Mouse (Mus musculus): Measurements from ENCODE around the gene Mdm2. TPM values are rescaled to one million over a fixed set of nuclear protein-coding genes. Genes with fewer than 3 reads are reported as not detected.
A peak's percentile ranks its signal among the peaks of the same experiment; 100 is the strongest.

Mdm2 gene
- total and polyA plus RNA-seq, 3 experiments = 79.8 to 136 (median 112) TPM

GRCm38 (mm10) chr10:117695027-117695426 lies 15.5 kb downstream of the Mdm2 start:
- H3K9me3 ChIP-seq (replicated peaks; ENCODE audit: low read length) = no peaks in the 10 kb centered on the region
- H3K79me2 ChIP-seq (replicated peaks; ENCODE audit: control insufficient read depth, extremely low read depth, insufficient read depth, poor library complexity, severe bottlenecking) = peaks cover 37% of the 10 kb centered on the region
- peaks cover 80 to 89% of the 10 kb centered on the region in 2 experiments for H3K36me3 ChIP-seq (replicated peaks in 1 of 2; ENCODE audit: control insufficient read depth in 1 of 2, insufficient read depth in 1 of 2, low read length in 1 of 2)
- H3K9ac ChIP-seq (ENCODE audit: insufficient read depth, low read depth) = no peak overlapping the region
- H3K4me1 ChIP-seq (ENCODE audit: control insufficient read depth in 1 of 2, insufficient read depth in 2 of 2) = no peaks in the 10 kb centered on the region
- no peaks in the 10 kb centered on the region for H3K27me3 ChIP-seq (replicated peaks)
- in situ Hi-C loops (cut with MboI; ENCODE audit: low pct_ligation_motif_present, low pct_unique_long_range_greater_than_20kb, low sequenced_read_pairs) (no loop called here), dilution Hi-C loops (cut with MboI; ENCODE audit: extremely low pct_ligation_motif_present, extremely low pct_unique_long_range_greater_than_20kb, low sequenced_read_pairs) (no loop called here)
- H3K4me2 ChIP-seq (ENCODE audit: insufficient read depth, low read depth, poor library complexity, severe bottlenecking) = no peak overlapping the region
- DNase-seq (ENCODE audit: extremely low read depth) = no peak
- TF ChIP-seq POLR2A (IDR thresholded peaks at IDR 0.05; ENCODE audit: low read depth, low read length) (no peak), PAX5 (IDR thresholded peaks at IDR 0.05; ENCODE audit: low read length) (no peak), BHLHE40 (IDR thresholded peaks at IDR 0.05; ENCODE audit: low read depth, low read length) (no peak), MAFK (IDR thresholded peaks at IDR 0.05; ENCODE audit: insufficient replicate concordance, low read length) (no peak), IRF4 (IDR thresholded peaks at IDR 0.05; ENCODE audit: low read depth, low read length) (no peak), HCFC1 (IDR thresholded peaks at IDR 0.05; ENCODE audit: low read depth, low read length) (no peak), EP300 (IDR thresholded peaks at IDR 0.05; ENCODE audit: low read length) (no peak), MXI1 (IDR thresholded peaks at IDR 0.05; ENCODE audit: low read depth, low read length) (no peak), JUND (conservative IDR thresholded peaks at IDR 0.05; ENCODE audit: low read depth, low read length) (no peak), SMC3 (IDR thresholded peaks at IDR 0.05; ENCODE audit: low read depth, low read length) (no peak), CHD2 (IDR thresholded peaks at IDR 0.05; ENCODE audit: low read length) (no peak)
- no peak overlapping the region for H3K4me3 ChIP-seq (replicated peaks in 1 of 3; ENCODE audit: low read depth in 2 of 3, low read length in 2 of 3, poor library complexity in 1 of 3)
- H3K27ac ChIP-seq (ENCODE audit: insufficient read depth, low read depth) = no peak overlapping the region

- no peak for DNase-seq (ENCODE audit: extremely low read depth)
- H3K4me1 ChIP-seq (ENCODE audit: control insufficient read depth in 1 of 2, insufficient read depth in 2 of 2) = no peaks in the 10 kb centered on the region
- H3K4me3 ChIP-seq (replicated peaks in 1 of 3; ENCODE audit: low read depth in 2 of 3, low read length in 2 of 3, poor library complexity in 1 of 3) = no peak overlapping the region
- dilution Hi-C loops (cut with MboI; ENCODE audit: extremely low pct_ligation_motif_present, extremely low pct_unique_long_range_greater_than_20kb, low sequenced_read_pairs) = no loop called here
- in situ Hi-C loops (cut with MboI; ENCODE audit: low pct_ligation_motif_present, low pct_unique_long_range_greater_than_20kb, low sequenced_read_pairs) = no loop called here
- H3K79me2 ChIP-seq (replicated peaks; ENCODE audit: control insufficient read depth, extremely low read depth, insufficient read depth, poor library complexity, severe bottlenecking) = peaks cover 31% of the 10 kb centered on the region
- TF ChIP-seq POLR2A (IDR thresholded peaks at IDR 0.05; ENCODE audit: low read depth, low read length) (peak; percentile 38), ELF1 (IDR thresholded peaks at IDR 0.05; ENCODE audit: low read depth, low read length) (no peak), ZMIZ1 (IDR thresholded peaks at IDR 0.05; ENCODE audit: low read depth, low read length) (peak; percentile 29; the same call in 1 of the 2 replicates)
- H3K9me3 ChIP-seq (replicated peaks; ENCODE audit: low read length) = no peaks in the 10 kb centered on the region
- no peaks in the 10 kb centered on the region for H3K27me3 ChIP-seq (replicated peaks)
- H3K4me2 ChIP-seq (ENCODE audit: insufficient read depth, low read depth, poor library complexity, severe bottlenecking) = no peak overlapping the region
- no peak overlapping the region for H3K27ac ChIP-seq (ENCODE audit: insufficient read depth, low read depth)
- H3K36me3 ChIP-seq (replicated peaks in 1 of 2; ENCODE audit: control insufficient read depth in 1 of 2, insufficient read depth in 1 of 2, low read length in 1 of 2) = peaks cover 76 to 89% of the 10 kb centered on the region in 2 experiments
- H3K9ac ChIP-seq (ENCODE audit: insufficient read depth, low read depth) = no peak overlapping the region
These were observed 16.2 kb downstream of the Mdm2 start for GRCm38 (mm10) chr10:117694255-117694953.

GRCm38 (mm10) chr10:117692953-117693352 lies 17.6 kb downstream of the Mdm2 start:
- H3K4me3 ChIP-seq (replicated peaks in 1 of 3; ENCODE audit: low read depth in 2 of 3, low read length in 2 of 3, poor library complexity in 1 of 3) = no peak overlapping the region
- TF ChIP-seq POLR2A (IDR thresholded peaks at IDR 0.05; ENCODE audit: low read depth, low read length) (peak; percentile 4; the same call in 1 of the 2 replicates), RCOR1 (conservative IDR thresholded peaks at IDR 0.05; ENCODE audit: low read depth, low read length) (no peak), USF2 (conservative IDR thresholded peaks at IDR 0.05; ENCODE audit: low read depth, low read length) (no peak), POLR2AphosphoS2 (IDR thresholded peaks at IDR 0.05; ENCODE audit: low read depth, low read length) (peak; percentile 78)
- no peaks in the 10 kb centered on the region for H3K9me3 ChIP-seq (replicated peaks; ENCODE audit: low read length)
- no peak for DNase-seq (ENCODE audit: extremely low read depth)
- in situ Hi-C loops (cut with MboI; ENCODE audit: low pct_ligation_motif_present, low pct_unique_long_range_greater_than_20kb, low sequenced_read_pairs) = no loop called here
- no peak overlapping the region for H3K27ac ChIP-seq (ENCODE audit: insufficient read depth, low read depth)
- no peak overlapping the region for H3K4me2 ChIP-seq (ENCODE audit: insufficient read depth, low read depth, poor library complexity, severe bottlenecking)
- peaks cover 17% of the 10 kb centered on the region for H3K79me2 ChIP-seq (replicated peaks; ENCODE audit: control insufficient read depth, extremely low read depth, insufficient read depth, poor library complexity, severe bottlenecking)
- H3K4me1 ChIP-seq (ENCODE audit: control insufficient read depth in 1 of 2, insufficient read depth in 2 of 2) = no peaks in the 10 kb centered on the region
- peaks cover 72 to 87% of the 10 kb centered on the region in 2 experiments for H3K36me3 ChIP-seq (replicated peaks in 1 of 2; ENCODE audit: control insufficient read depth in 1 of 2, insufficient read depth in 1 of 2, low read length in 1 of 2)
- H3K27me3 ChIP-seq (replicated peaks) = no peaks in the 10 kb centered on the region
- no peak overlapping the region for H3K9ac ChIP-seq (ENCODE audit: insufficient read depth, low read depth)
- dilution Hi-C loops (cut with MboI; ENCODE audit: extremely low pct_ligation_motif_present, extremely low pct_unique_long_range_greater_than_20kb, low sequenced_read_pairs) = no loop called here
